Mouse (Mus musculus): ENCODE data around the gene Il3. TPM values are rescaled to one million over a fixed set of nuclear protein-coding genes. Genes with fewer than 3 reads are reported as not detected.

Gene Il3
- not detected in 2 replicates for polyA plus RNA-seq (2012; ENCODE audit: insufficient read depth, insufficient read length, low replicate concordance, missing spikeins)

DNA sequence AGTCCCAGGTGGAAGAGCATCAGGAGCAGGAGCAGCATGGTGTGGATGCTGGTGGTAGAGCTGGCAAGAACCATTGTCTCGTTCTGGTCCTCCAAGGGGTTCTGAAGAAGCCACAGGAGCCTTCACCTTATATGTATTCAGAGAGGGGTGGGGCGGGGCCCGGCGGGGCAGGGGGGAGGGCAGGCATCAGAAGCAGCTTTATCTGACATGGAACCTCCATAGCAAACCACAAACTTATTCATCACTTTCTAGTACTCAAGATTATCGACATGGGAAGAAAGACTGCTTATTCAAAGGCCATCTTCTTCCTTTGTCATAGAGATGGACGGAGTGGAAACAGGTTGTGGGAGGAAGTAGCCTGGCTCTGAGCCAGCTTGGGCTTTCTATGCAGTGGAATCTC, at the start of gene Il3:
Gene Il3 (minus strand): TSS at position 101 of the 400 bp plus-strand sequence.
- H3K4me1 ChIP-seq (ENCODE audit: control insufficient read depth, insufficient read depth, low read length): no peaks in the 10 kb centered on the region
- 87% methylated on average over 6 of the region's 6 CpGs for WGBS
- H3K27ac ChIP-seq (ENCODE audit: insufficient read depth, low read depth, low read length): no peak within 1 kb of the TSS
- TF ChIP-seq CTCF (IDR thresholded peaks at IDR 0.05; ENCODE audit: insufficient read depth, low read depth, low read length): no peak
- TF ChIP-seq POLR2A (IDR thresholded peaks at IDR 0.05; ENCODE audit: insufficient read depth, low read depth, low read length): no peak
- no peak within 1 kb of the TSS for H3K4me3 ChIP-seq (ENCODE audit: insufficient read depth, low read depth, low read length)

DNA sequence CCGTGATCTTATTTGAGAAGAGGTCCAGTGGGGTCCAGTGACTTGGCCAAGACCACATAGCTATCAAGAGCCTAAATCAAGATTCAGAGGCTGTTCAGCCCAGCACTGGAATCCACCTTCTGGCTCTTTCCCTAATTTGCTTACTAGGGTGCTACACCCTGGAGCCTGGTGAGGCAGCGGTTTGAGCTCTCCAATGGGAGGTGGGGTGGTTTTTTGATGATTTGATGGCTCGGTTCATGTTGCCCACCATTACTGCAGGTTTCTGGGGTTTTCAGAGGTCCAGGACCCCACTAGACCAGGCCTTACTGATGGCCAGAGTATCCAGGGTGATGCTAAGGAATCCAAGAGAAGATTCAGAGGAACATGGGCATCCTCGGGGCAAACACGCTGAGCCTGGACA, 48.3 kb upstream of the Il3 start:
- TF ChIP-seq POLR2A (IDR thresholded peaks at IDR 0.05; ENCODE audit: insufficient read depth, low read depth, low read length): no peak
- no peak for TF ChIP-seq CTCF (IDR thresholded peaks at IDR 0.05; ENCODE audit: insufficient read depth, low read depth, low read length)
- 74% methylated on average over 5 of the region's 5 CpGs for WGBS
- Histone ChIP-seq H3K4me3 (ENCODE audit: insufficient read depth, low read depth, low read length) (peak overlapping the region; percentile 12; the same call in 1 of the 2 replicates), H3K4me1 (ENCODE audit: control insufficient read depth, insufficient read depth, low read length) (peaks cover 47% of the 10 kb centered on the region), H3K27ac (ENCODE audit: insufficient read depth, low read depth, low read length) (peak overlapping the region; percentile 61; the same call in 1 of the 2 replicates)

DNA sequence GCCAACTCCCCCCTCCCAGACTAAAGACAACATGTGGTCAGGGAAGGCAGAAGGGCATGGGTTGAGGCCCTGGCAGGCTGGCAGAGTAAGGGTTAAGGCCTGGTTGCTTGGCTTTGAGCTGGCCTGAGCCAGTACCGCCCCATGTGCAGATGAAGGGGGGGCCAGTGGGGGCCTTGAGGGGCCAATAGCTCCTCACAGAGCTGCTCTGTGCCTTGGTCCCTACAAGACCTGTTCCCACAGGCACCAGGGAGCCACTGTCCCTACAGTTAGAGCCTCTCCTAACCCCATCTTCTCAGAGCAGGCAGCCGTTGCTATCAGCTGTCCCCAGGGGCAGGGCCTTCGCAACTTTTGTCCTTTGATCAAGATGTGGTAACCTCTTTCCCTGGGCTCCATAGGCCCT, 47.7 kb upstream of the Il3 start:
- 47% methylated on average over 3 of the region's 3 CpGs for WGBS
- H3K27ac ChIP-seq (ENCODE audit: insufficient read depth, low read depth, low read length): peak overlapping the region; percentile 61

DNA sequence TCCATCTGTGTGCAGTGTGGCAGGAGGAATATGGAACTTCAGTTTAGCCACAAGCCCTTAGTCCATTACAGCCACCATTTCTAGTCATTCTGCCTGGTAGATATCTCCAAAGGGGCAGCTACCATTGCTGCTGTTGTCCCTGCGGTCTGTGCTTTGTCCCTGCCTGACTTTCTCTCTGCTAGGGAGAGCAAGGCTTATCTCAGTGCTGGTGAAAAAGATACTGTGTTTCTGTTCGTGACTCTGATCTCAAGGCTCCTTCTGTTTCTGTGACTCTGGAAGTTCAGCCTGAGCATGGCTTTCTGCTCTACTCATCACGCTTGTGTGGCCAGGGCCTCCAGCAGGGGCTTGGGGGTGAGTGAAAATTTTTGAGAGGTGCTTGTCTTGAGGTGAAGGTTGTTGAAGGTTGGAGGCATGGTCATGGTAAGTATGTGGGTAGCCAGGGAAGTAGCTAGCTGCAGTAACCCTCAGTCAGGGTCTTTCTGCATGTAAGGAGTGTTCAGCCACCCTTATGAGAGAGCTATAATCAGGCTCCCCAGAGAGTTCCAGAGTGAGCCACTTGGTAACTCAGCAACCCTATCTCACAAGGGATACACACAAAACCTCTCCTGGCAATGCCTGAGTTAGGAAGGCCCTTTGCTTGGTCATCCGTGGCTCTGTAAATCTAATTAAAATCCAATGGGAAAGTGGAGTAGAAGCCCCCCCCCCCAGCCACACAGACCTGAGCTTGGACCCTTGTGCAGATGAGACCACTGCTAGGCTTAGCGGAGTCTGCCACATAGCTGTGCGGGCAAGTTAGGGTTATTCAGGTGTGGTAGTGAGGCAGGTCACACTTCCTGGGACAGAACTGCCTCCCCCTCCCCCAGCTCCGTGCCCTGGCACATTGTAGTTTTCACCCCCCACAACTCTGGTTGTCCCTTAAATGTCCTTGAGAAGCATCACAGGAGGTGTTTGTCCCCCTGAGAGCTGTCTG, 46.6 kb upstream of the Il3 start:
- TF ChIP-seq CTCF (IDR thresholded peaks at IDR 0.05; ENCODE audit: insufficient read depth, low read depth, low read length): no peak
- no peak for TF ChIP-seq POLR2A (IDR thresholded peaks at IDR 0.05; ENCODE audit: insufficient read depth, low read depth, low read length)
- WGBS: 70% methylated on average over 7 of the region's 7 CpGs
- H3K4me3 ChIP-seq (ENCODE audit: insufficient read depth, low read depth, low read length): no peak overlapping the region

More for the DNA sequence above, 47.7 kb upstream of the Il3 start:
- peaks cover 44% of the 10 kb centered on the region for H3K4me1 ChIP-seq (ENCODE audit: control insufficient read depth, insufficient read depth, low read length)
- TF ChIP-seq CTCF (IDR thresholded peaks at IDR 0.05; ENCODE audit: insufficient read depth, low read depth, low read length) (no peak), POLR2A (IDR thresholded peaks at IDR 0.05; ENCODE audit: insufficient read depth, low read depth, low read length) (no peak)
- H3K4me3 ChIP-seq (ENCODE audit: insufficient read depth, low read depth, low read length): peak overlapping the region; percentile 14; the same call in 1 of the 2 replicates

DNA sequence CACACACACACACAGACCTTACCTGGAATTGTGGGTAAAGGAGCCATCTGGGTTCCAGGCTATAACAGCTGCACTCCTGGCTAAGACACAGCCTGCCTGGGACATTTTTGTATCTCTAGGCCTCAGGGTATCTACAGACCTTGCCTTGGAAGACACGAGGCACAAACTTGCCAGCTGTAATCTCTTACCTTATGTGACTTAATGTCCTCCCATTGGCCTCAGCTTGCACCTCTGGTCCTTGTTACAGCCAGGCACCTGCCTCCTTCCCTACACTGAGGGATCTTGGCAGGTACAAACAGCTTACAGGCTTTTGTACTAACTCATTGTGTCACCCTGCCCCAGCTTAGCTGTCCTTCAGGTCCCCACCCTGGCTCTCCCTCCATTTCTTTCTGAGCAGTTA, 45.5 kb upstream of the Il3 start:
- no peak overlapping the region for H3K4me3 ChIP-seq (ENCODE audit: insufficient read depth, low read depth, low read length)
- H3K4me1 ChIP-seq (ENCODE audit: control insufficient read depth, insufficient read depth, low read length): peaks cover 40% of the 10 kb centered on the region
- no peak overlapping the region for H3K27ac ChIP-seq (ENCODE audit: insufficient read depth, low read depth, low read length)
- WGBS: 18% methylated on average over 1 of the region's 1 CpGs
- TF ChIP-seq POLR2A (IDR thresholded peaks at IDR 0.05; ENCODE audit: insufficient read depth, low read depth, low read length) (no peak), CTCF (IDR thresholded peaks at IDR 0.05; ENCODE audit: insufficient read depth, low read depth, low read length) (no peak)

More for the DNA sequence above, 46.6 kb upstream of the Il3 start:
- H3K4me1 ChIP-seq (ENCODE audit: control insufficient read depth, insufficient read depth, low read length): peaks cover 40% of the 10 kb centered on the region
- H3K27ac ChIP-seq (ENCODE audit: insufficient read depth, low read depth, low read length): no peak overlapping the region

DNA sequence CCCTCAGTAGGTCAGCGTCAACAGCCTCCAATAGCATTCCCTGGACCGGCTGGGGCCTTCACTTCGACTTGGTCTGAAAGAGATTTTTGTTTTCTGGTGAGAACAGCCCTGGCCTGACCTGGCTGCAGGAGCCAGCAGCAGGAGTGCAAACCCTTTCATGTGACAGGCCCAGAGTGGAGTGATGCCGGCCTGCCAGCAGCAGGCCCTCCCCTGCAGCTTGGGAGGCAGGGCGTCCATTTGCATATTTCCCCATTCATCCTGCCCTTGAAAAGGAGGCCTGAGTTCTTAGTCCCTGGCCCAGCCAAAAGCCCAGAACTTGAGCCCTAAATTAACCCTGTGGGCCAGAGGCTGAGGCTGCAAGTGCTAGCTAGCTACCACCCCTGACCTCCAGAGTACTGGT, 44.9 kb upstream of the Il3 start:
- H3K27ac ChIP-seq (ENCODE audit: insufficient read depth, low read depth, low read length): no peak overlapping the region

DNA sequence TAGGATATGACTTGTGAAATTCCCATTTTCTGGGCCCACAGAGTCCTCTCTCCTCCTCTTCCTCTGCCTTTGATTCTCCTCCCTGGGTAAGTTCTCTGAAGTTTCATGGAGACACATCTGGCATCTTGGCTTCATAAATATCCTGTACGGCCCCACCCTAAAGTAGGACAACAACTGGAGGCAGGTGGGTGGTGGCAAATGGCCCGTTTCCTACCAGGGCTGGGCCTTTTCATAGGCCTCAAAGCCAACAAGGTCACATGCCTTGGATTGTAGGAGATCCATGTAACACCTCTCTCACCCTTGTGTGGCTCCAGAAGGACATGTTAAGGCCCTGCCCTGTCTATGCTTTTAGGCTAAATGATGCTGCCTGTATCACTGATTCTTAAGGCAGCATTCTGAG, 43.5 kb upstream of the Il3 start:
- peaks cover 36% of the 10 kb centered on the region for H3K4me1 ChIP-seq (ENCODE audit: control insufficient read depth, insufficient read depth, low read length)

More for the DNA sequence above, 44.9 kb upstream of the Il3 start:
- Histone ChIP-seq H3K4me1 (ENCODE audit: control insufficient read depth, insufficient read depth, low read length) (peaks cover 37% of the 10 kb centered on the region), H3K4me3 (ENCODE audit: insufficient read depth, low read depth, low read length) (no peak overlapping the region)
- TF ChIP-seq CTCF (IDR thresholded peaks at IDR 0.05; ENCODE audit: insufficient read depth, low read depth, low read length) (no peak), POLR2A (IDR thresholded peaks at IDR 0.05; ENCODE audit: insufficient read depth, low read depth, low read length) (no peak)
- 47% methylated on average over 5 of the region's 5 CpGs for WGBS

DNA sequence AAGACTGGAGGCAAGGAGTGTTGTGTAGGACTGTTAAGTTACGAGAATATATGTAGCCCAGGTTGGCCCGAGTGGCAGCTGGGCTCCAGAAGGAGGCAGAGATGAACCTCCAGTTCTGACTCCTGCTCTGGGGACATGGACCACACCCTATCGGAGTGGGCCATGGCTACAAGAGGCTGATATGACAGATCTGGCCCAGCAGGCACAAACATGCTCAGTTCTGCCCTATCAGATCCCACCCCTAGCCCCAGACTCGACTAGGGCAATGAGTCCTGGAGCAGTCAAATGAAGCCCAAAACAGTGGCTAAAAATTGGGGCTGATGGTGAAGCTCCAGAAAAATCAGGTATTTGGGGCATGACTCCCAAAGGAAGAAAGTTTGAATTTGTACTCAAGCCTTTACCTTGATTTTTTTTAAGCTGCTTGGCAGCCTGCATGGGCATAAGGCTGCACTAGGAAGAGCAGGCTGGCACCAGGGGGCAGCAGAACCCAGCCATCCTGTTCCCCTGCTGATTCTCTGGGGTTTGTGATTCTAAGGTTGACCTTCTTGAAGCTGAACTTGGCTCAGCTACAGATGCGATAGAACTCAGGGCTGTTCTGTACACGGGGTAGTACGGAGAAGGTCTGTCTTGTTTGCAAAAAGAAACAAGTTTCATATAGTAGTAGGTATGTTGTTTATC, 40.2 kb upstream of the Il3 start:
- Histone ChIP-seq H3K4me3 (ENCODE audit: insufficient read depth, low read depth, low read length) (no peak overlapping the region), H3K27ac (ENCODE audit: insufficient read depth, low read depth, low read length) (no peak overlapping the region), H3K4me1 (ENCODE audit: control insufficient read depth, insufficient read depth, low read length) (peaks cover 29% of the 10 kb centered on the region)
- TF ChIP-seq CTCF (IDR thresholded peaks at IDR 0.05; ENCODE audit: insufficient read depth, low read depth, low read length): no peak; the same call in none of the 2 replicates
- WGBS: 56% methylated on average over 7 of the region's 7 CpGs

More for the DNA sequence above, 43.5 kb upstream of the Il3 start:
- Histone ChIP-seq H3K4me3 (ENCODE audit: insufficient read depth, low read depth, low read length) (no peak overlapping the region), H3K27ac (ENCODE audit: insufficient read depth, low read depth, low read length) (no peak overlapping the region)
- 73% methylated on average over 2 of the region's 2 CpGs for WGBS
- no peak for TF ChIP-seq CTCF (IDR thresholded peaks at IDR 0.05; ENCODE audit: insufficient read depth, low read depth, low read length)
- TF ChIP-seq POLR2A (IDR thresholded peaks at IDR 0.05; ENCODE audit: insufficient read depth, low read depth, low read length): no peak

DNA sequence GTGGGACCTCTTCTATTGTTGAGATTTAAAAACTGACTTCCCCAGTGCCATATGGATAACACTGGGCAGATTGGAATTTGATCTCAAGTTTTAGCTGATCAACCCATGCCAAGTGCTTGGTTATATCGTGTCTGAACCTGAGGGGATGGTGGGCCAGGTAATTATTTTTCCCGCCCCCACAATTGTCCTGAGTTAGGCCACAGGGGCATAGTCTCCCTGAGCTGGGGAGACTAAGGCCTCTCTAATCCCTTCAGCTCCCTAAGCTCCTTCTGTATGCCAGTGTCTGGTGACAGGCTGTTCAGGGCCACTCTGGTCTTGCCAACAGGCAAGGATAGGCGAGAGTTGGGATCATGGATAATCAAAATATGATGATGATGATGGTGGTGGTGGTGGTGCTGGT, 38.3 kb upstream of the Il3 start:
- Histone ChIP-seq H3K4me3 (ENCODE audit: insufficient read depth, low read depth, low read length) (peak overlapping the region; percentile 6; the same call in 1 of the 2 replicates), H3K27ac (ENCODE audit: insufficient read depth, low read depth, low read length) (no peak overlapping the region), H3K4me1 (ENCODE audit: control insufficient read depth, insufficient read depth, low read length) (peaks cover 26% of the 10 kb centered on the region)
- no peak for TF ChIP-seq CTCF (IDR thresholded peaks at IDR 0.05; ENCODE audit: insufficient read depth, low read depth, low read length)
- no peak for TF ChIP-seq POLR2A (IDR thresholded peaks at IDR 0.05; ENCODE audit: insufficient read depth, low read depth, low read length)
- WGBS: 59% methylated on average over 3 of the region's 3 CpGs

Data from olfactory bulb, adult 2 months (tissue).